Mouse (Mus musculus) inflammation-experienced regulatory T-cells, adult 16 weeks (primary cell): Measurements from ENCODE around the gene Zcchc10. TPM values are rescaled to one million over a fixed set of nuclear protein-coding genes. Genes with fewer than 3 reads are reported as not detected.

Experiments
- polyA plus RNA-seq: library from polyadenylated mRNA; unstranded; fragments of 100-300 nt; shearing (Covaris generic); gene quantifications from one replicate; pipeline ENCODE4 v1.2.1, GENCODE M21; 2017

Zcchc10 gene
- 36.2 TPM for polyA plus RNA-seq

DNA sequence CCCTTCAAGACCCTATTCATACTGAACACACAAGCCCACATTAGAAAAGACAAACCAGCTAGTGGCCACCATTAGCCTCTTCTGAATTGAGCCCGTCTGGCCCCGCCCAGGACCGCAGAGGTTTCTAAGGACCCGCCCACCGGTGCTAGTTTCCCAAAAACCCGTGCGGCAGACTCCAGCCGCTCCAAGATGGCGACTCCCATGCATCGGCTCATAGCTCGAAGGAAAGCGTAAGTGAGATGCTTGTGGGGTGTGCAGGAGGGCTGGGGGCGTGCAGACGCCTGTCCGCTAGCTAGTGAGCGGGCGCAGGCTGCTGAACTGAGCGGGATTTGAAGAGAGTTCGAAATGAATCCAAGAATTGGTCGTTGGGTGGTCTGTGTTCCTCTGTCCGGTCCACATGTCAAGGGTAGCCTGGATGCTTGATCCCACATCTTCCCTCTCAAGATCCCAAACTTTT is at the start of gene Zcchc10:
Zcchc10 (plus strand) TSS at position 168 of the 457 bp plus-strand sequence.

GRCm38 (mm10) chr11:53300330-53301166 is 23.9 kb upstream of the Zcchc10 start, which contains the start of gene Hspa4:
Hspa4 (minus strand) TSS chr11:53300457.

GRCm38 (mm10) chr11:53350291-53351223 is 26.1 kb downstream of the Zcchc10 start, which contains the start of gene Aff4:
Aff4 (plus strand) TSS chr11:53350833.

Other genes starting within 250 kb of the Zcchc10 start
- gene Hspa4, start 24.2 kb upstream of the Zcchc10 start, polyA plus RNA-seq = 33.1 TPM
- 15.7 TPM for gene Aff4, start 26.2 kb downstream of the Zcchc10 start, polyA plus RNA-seq
- not detected for gene Leap2, start 98.5 kb downstream of the Zcchc10 start, polyA plus RNA-seq
- 310 TPM for gene Uqcrq, start 106.2 kb downstream of the Zcchc10 start, polyA plus RNA-seq
- 0.48 TPM for gene Gdf9, start 106.3 kb downstream of the Zcchc10 start, polyA plus RNA-seq
- not detected for gene Gm10447, start 132.4 kb downstream of the Zcchc10 start, polyA plus RNA-seq
- not detected for gene Shroom1, start 132.5 kb downstream of the Zcchc10 start, polyA plus RNA-seq
- gene Gm9837, start 145.8 kb downstream of the Zcchc10 start, polyA plus RNA-seq = not detected
- gene Gm9945, start 155.5 kb downstream of the Zcchc10 start, polyA plus RNA-seq = not detected
- not detected for gene Sowaha, start 155.6 kb downstream of the Zcchc10 start, polyA plus RNA-seq
- gene Sept8, start 194.6 kb downstream of the Zcchc10 start, polyA plus RNA-seq = 1.6 TPM
- 20.2 TPM for gene Kif3a, start 242.7 kb downstream of the Zcchc10 start, polyA plus RNA-seq